Mouse (Mus musculus) brown adipose tissue, adult 24 weeks (tissue): ENCODE data around the gene Ncoa1. TPM values are rescaled to one million over a fixed set of nuclear protein-coding genes. Genes with fewer than 3 reads are reported as not detected.
"Not testable (repeated sequence)": the region's sequence is repeated elsewhere in the genome, so short reads cannot be mapped to it uniquely, and the experiment has no call there.

Source experiments
- H3K27ac ChIP-seq: fragments of 200-500 bp; replicated peaks from 2 replicates; pipeline ENCODE4 v1.5.1; 2012; ENCODE audit warnings: low read depth, mild to moderate bottlenecking, low read length
- H3K4me1 ChIP-seq: fragments of 200-500 bp; 2 replicates; pipeline ENCODE4 v1.6.1; 2012; ENCODE audit warnings: low read length, mixed read lengths; ENCODE audit not compliant: control insufficient read depth, insufficient read depth, insufficient read length
- H3K4me3 ChIP-seq: fragments of 200-500 bp; 2 replicates; pipeline ENCODE4 v1.5.1; 2012; ENCODE audit warnings: low read depth, mild to moderate bottlenecking, low read length, moderate library complexity; ENCODE audit not compliant: insufficient read depth
- polyA plus RNA-seq: library from polyadenylated mRNA; stranded (reverse); fragments of >200 nt; gene quantifications from 2 replicates; pipeline ENCODE4 v1.2.4, GENCODE M21; 2012; ENCODE audit not compliant: missing spikeins, insufficient read depth, insufficient read length

The Ncoa1 gene
- polyA plus RNA-seq, 1 experiment: 32.9 TPM

DNA sequence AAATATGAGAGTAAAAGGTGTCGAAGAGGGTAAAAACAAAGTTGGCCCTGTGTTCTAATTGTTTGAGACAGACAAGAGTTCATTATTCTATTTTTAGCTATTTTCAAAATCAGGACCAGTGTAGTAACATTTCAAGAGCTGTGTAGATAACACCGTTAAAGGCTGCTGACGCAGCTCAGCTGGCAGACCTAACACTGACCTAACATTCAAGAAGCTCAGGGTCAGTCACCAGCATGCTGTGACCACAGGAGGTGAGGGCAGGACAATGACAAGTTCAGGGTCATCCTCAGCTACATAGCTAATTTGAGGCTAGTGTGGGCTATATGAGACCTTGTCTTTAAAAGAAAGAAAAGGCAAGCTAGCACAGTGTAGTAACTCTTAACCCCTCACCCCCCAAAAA is 84.9 kb downstream of the Ncoa1 start:
- no peaks in the 10 kb centered on the region; the same call in 1 of the 2 replicates for H3K4me1 ChIP-seq
- H3K4me3 ChIP-seq: no peak overlapping the region
- H3K27ac ChIP-seq: no peak overlapping the region

GRCm38 (mm10) chr12:4391256-4391655 is 85.7 kb downstream of the Ncoa1 start:
- Histone ChIP-seq H3K4me1 (peaks cover 2% of the 10 kb centered on the region), H3K4me3 (no peak overlapping the region), H3K27ac (no peak overlapping the region)

- H3K4me3 ChIP-seq: no peak overlapping the region
- H3K27ac ChIP-seq: no peak overlapping the region
- peaks cover 4% of the 10 kb centered on the region for H3K4me1 ChIP-seq
Observed at GRCm38 (mm10) chr12:4390721-4391120, 86.3 kb downstream of the Ncoa1 start.

GRCm38 (mm10) chr12:4386077-4386719 is 90.8 kb downstream of the Ncoa1 start:
- Histone ChIP-seq H3K4me1 (peaks cover 7% of the 10 kb centered on the region), H3K4me3 (peak overlapping the region; percentile 23; the same call in 1 of the 2 replicates), H3K27ac (no peak overlapping the region; the same call in 1 of the 2 replicates)

- H3K4me3 ChIP-seq: no peak overlapping the region
Observed at GRCm38 (mm10) chr12:4383061-4383460, 93.9 kb downstream of the Ncoa1 start.

DNA sequence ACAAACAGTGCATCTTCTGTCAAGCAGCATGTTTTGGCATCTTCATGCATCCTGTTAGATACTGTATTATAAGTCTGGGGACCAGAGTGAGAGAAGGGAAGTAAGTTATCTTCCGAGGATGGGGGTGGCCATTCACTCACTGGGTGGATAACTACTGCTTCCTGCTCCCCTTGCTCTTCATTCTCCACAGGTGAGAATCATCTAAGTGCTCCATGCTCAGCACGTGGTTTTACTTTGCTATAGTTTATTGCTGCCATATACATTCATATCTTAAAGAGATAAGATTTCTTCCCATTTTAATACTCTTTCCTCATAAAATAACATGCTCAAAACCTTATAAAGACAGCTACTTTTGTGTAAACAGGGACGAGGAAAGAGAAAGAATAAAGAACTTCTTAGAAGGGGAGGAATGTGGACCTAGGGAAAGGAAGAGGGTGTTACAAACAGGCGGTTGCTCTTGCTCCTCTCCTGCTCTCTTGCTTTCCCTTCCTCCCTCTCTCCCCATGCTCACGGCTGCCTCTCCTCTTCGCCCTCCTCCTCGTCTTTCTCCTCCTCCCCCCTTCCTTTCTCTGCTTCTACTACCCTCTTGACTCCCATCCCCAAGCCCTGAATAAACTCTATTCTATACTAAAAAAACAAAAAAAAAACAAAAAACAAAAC is 97.6 kb downstream of the Ncoa1 start:
- no peak overlapping the region for H3K4me3 ChIP-seq
- no peak overlapping the region for H3K27ac ChIP-seq
- peaks cover 3% of the 10 kb centered on the region for H3K4me1 ChIP-seq

More at GRCm38 (mm10) chr12:4383061-4383460, 93.9 kb downstream of the Ncoa1 start:
- Histone ChIP-seq H3K27ac (no peak overlapping the region), H3K4me1 (peaks cover 7% of the 10 kb centered on the region)

DNA sequence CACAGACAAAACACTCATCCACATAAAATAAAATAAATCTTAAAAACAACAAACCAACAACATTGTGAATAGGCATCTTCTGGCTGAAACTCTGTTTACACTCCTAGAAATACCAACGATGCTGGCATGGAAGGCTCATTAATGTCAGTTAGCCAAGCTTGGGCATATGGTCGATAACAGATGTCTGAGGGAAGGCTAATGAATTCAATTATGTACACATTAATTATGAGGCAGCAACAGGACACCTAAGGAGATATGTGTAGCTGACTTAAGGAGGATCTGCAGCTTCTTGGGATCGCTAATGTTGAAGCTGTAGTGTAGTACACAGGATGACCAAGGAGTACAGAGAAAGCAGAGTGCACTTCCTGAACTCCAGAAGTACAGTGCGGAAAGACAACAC is 100.5 kb downstream of the Ncoa1 start:
- no peak overlapping the region for H3K4me3 ChIP-seq
- H3K27ac ChIP-seq: no peak overlapping the region

DNA sequence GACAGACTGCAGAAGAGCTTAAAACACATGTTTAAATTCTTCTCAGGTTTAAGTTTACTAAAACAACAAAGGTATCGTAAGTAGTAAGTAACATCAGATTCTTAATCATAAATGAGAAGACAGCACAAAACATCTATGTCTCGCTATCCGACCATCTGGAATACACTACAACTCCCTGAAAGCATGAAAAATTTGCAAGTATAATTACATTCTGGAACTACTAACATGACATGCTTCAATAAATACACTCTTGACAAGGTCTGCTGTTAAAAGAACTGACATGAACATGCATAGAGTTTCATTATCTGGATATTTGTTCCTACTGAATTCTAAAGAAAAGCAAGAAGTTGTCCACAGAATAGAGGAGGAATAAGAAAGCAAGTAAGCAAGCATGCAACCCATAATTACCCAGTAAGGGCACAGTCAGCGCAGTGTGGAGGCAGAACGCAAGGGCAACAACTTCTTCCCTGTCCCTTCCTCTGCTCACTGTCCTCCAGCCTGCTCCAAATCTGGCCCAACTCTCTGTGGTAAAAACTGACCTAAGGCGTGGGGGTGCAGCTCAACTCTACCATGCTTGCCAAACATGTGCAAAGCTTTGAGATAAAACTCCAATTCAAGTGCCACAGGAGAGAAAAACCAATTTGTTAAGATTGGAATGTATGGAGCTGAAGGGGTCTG is 102.0 kb downstream of the Ncoa1 start:
- H3K27ac ChIP-seq: no peak overlapping the region
- H3K4me1 ChIP-seq: no peaks in the 10 kb centered on the region
- no peak overlapping the region for H3K4me3 ChIP-seq

More for the DNA sequence above, 100.5 kb downstream of the Ncoa1 start:
- H3K4me1 ChIP-seq: no peaks in the 10 kb centered on the region

GRCm38 (mm10) chr12:4371406-4371805 is 105.6 kb downstream of the Ncoa1 start:
- Histone ChIP-seq H3K4me1 (no peaks in the 10 kb centered on the region), H3K4me3 (no peak overlapping the region), H3K27ac (no peak overlapping the region)

- no peak overlapping the region for H3K4me3 ChIP-seq
- H3K27ac ChIP-seq: no peak overlapping the region
- no peaks in the 10 kb centered on the region; the same call in 1 of the 2 replicates for H3K4me1 ChIP-seq
Observed at GRCm38 (mm10) chr12:4365951-4366350, 111.0 kb downstream of the Ncoa1 start.

- H3K4me1 ChIP-seq: no peaks in the 10 kb centered on the region; the same call in none of the 2 replicates
- no peak overlapping the region for H3K4me3 ChIP-seq
- H3K27ac ChIP-seq: no peak overlapping the region
Observed at GRCm38 (mm10) chr12:4359475-4359874, 117.5 kb downstream of the Ncoa1 start.

GRCm38 (mm10) chr12:4358653-4359052 is 118.3 kb downstream of the Ncoa1 start:
- not testable (repeated sequence) for H3K4me3 ChIP-seq, H3K27ac ChIP-seq, H3K4me1 ChIP-seq

DNA sequence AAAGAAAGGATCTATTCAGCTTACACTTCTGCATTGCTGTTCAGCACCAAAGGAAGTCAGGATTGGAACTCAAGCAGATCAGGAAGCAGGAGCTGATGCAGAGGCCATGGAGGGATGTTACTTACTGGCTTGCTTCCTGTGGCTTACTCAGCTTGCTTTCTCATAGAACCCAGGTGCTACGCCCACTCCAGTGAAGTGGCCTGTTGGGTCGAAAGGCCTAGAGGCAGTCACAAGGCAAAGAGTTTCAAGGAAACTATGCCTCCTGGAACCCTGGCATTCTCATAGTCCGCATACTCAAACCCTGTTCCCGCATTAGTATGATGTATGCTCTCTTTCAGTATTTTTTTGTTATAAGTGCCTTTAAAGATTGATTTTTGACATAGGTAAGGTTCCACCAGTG is 118.9 kb downstream of the Ncoa1 start:
- Histone ChIP-seq H3K4me3 (no peak overlapping the region), H3K4me1 (no peaks in the 10 kb centered on the region; the same call in none of the 2 replicates), H3K27ac (no peak overlapping the region)

- H3K4me3 ChIP-seq: no peak overlapping the region
- no peak overlapping the region for H3K27ac ChIP-seq
- no peaks in the 10 kb centered on the region; the same call in none of the 2 replicates for H3K4me1 ChIP-seq
Observed at GRCm38 (mm10) chr12:4356834-4357445, 120.0 kb downstream of the Ncoa1 start.
